Mouse (Mus musculus) hindbrain, embryonic 11.5 days (tissue): ENCODE measurements around the gene Poldip2. TPM values are rescaled to one million over a fixed set of nuclear protein-coding genes. Genes with fewer than 3 reads are reported as not detected.

Source experiments
- ATAC-seq: fragments of 200-750 bp; cut with Nextera tagmentation; 2 replicates; pipeline ENCODE4 v1.8.0; 2017; ENCODE audit warnings: mild to moderate bottlenecking, moderate TSS enrichment, moderate library complexity; ENCODE audit not compliant: low FRiP score
- DNase-seq: peaks from one replicate; pipeline ENCODE4 v3.0.0-alpha.2; 2015; ENCODE audit warnings: low spot score
- H3K27ac ChIP-seq: fragments of 300-500 bp; sonication (generic); 2 replicates; pipeline ENCODE4 v1.5.1; 2014; ENCODE audit warnings: mild to moderate bottlenecking, low read depth, low read length
- H3K27me3 ChIP-seq: fragments of 300-500 bp; sonication (generic); 2 replicates; pipeline ENCODE4 v1.6.1; 2014; ENCODE audit warnings: mild to moderate bottlenecking, low read length, moderate library complexity, mixed read lengths; ENCODE audit not compliant: control insufficient read depth, insufficient read depth
- H3K36me3 ChIP-seq: fragments of 300-500 bp; sonication (generic); 2 replicates; pipeline ENCODE4 v1.6.1; 2014; ENCODE audit warnings: mild to moderate bottlenecking, low read length, moderate library complexity, mixed read lengths; ENCODE audit not compliant: control insufficient read depth, insufficient read depth
- H3K4me1 ChIP-seq: fragments of 300-500 bp; sonication (generic); replicated peaks from 2 replicates; pipeline ENCODE4 v1.6.1; 2014; ENCODE audit warnings: low read length, mixed read lengths; ENCODE audit not compliant: control insufficient read depth, insufficient read depth
- H3K4me2 ChIP-seq: fragments of 300-500 bp; sonication (generic); replicated peaks from 2 replicates; pipeline ENCODE4 v1.6.1; 2014; ENCODE audit warnings: mild to moderate bottlenecking, low read depth, low read length
- H3K4me3 ChIP-seq: fragments of 300-500 bp; sonication (generic); 2 replicates; pipeline ENCODE4 v1.5.1; 2014; ENCODE audit warnings: low read depth, low read length
- H3K9ac ChIP-seq: fragments of 300-500 bp; sonication (generic); 2 replicates; pipeline ENCODE4 v1.6.1; 2014; ENCODE audit warnings: low read depth, low read length
- H3K9me3 ChIP-seq: fragments of 300-500 bp; sonication (generic); 2 replicates; pipeline ENCODE4 v1.6.1; 2016; ENCODE audit warnings: low read length; ENCODE audit not compliant: control insufficient read depth
- WGBS: fragments of 180-500 bp; shearing (Covaris S2); extraction: QIAGEN DNeasy Blood & Tissue Kit; methylation state at CpG from one replicate; pipeline ENCODE4 v1.1.7; 2014; 5-methylcytosine and 5-hydroxymethylcytosine counted together
- polyA plus RNA-seq: library from polyadenylated mRNA; unstranded; fragments of >200 nt; fragmentation: Nextera tagmentation; extraction: Ambion mirVana; gene quantifications from 2 replicates; pipeline ENCODE4 v1.2.1, GENCODE M21; 2014

The Poldip2 gene
- polyA plus RNA-seq, result 131 and 144 TPM in 2 replicates

DNA sequence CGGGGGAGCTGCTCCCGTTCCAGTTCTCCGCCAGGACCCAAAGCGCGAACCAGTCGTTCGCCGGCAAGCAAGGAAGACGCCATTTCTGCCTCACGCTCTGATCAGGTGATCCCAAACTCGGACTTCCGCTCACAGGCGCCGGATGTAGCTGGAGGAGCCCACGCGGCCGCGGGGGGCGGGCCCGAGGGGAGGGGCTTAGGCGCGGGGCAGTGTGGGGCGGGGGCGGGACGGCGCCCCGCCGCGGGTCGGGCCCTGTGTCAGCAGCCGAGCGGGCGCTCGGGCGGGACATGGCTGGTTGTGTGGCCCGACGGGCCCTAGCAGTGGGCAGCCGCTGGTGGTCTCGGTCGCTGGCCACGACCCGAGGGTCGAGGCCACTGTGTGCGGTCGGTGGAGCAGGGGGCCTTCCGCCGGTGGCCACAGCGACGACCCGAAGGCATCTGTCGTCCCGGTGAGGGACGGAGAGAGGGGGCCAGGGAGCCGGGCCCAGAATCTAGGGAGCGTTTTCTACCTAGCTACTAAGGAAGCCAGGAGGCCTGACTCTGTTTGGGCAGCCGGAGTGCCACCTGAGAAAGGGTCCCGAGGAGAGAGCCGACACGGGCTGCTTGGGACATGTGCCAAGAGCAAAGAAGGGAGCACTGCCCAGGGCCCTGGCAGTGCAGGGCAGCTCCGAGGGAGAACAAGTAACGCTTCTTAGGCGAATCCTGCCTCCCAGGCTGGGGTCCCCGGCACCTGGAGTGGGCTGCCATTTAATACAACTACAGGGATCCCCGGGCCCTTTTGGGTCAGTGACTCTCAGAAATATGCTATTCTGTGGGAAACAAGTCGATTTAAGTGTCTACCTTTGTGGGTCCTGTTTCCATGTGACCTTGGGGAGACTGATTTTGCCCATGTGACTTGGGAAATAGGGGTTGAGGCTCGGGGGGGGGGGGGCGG, at the start of gene Poldip2, which contains the start of gene Tmem199:
Poldip2 (plus strand) TSS at position 169 of the 933 bp plus-strand sequence.
Tmem199 (minus strand) TSS at position 148 of the 933 bp plus-strand sequence.
- Histone ChIP-seq H3K4me3 (peak within 1 kb of the TSS; percentile 94), H3K36me3 (peaks cover 10% of the 10 kb centered on the region), H3K4me2 (peak within 1 kb of the TSS; percentile 89), H3K9ac (peak within 1 kb of the TSS; percentile 95), H3K27me3 (no peaks in the 10 kb centered on the region), H3K4me1 (no peaks in the 10 kb centered on the region), H3K27ac (peak within 1 kb of the TSS; percentile 74), H3K9me3 (no peaks in the 10 kb centered on the region)
- ATAC-seq (peak; percentile 95), DNase-seq (peak; percentile 96)
- 1% methylated on average over 66 of the region's 67 CpGs for WGBS

- H3K36me3 ChIP-seq, result no peaks in the 10 kb centered on the region
- no peak overlapping the region for H3K9ac ChIP-seq
- no peak overlapping the region for H3K27ac ChIP-seq
- ATAC-seq, result no peak
- no peaks in the 10 kb centered on the region; the same call in 1 of the 2 replicates for H3K4me1 ChIP-seq
- no peaks in the 10 kb centered on the region for H3K27me3 ChIP-seq
- no peak overlapping the region for H3K4me3 ChIP-seq
- no peak overlapping the region for H3K4me2 ChIP-seq
- WGBS, result 90% methylated on average over 5 of the region's 5 CpGs
- no peaks in the 10 kb centered on the region for H3K9me3 ChIP-seq
- DNase-seq, result no peak
These were observed 49.3 kb upstream of the Poldip2 start for GRCm38 (mm10) chr11:78462669-78463068.

DNA sequence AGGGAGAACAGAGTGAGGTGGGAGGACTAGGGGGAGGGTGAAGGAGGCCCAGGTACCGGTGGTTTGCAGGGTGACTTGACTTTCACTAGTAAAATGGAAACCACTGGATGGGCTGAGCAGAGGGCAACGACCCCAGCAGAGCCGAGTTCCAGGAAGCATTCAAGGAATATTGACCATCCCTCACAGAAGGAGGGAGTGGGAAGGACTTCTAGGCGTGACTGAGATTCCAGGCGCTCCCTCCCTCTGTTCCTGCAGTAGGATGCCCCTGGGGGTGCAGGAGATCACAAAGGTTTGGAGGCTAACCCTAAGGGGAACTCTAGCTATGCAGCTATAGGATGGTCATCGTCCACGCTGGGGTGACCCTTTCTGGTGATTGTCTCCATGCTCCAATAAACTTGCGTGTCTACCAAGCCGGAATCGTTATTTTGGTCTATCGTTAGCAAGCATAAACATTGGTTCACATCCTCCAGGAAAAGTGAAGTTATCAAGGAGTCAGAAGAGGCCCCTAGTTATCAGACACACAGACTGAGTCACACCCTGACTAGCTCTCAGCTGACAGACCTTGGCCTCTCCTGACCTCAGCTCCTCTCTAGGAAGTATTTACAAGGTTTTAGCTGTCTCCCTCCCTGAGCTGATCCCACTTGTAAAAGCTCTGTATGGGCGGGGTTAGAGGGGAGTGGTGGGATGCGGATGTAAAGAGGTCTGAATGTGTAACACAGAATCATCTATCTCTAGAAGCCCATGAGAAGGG, 48.5 kb upstream of the Poldip2 start:
- no peaks in the 10 kb centered on the region; the same call in 1 of the 2 replicates for H3K4me1 ChIP-seq
- no peaks in the 10 kb centered on the region for H3K36me3 ChIP-seq
- ATAC-seq, result no peak
- H3K27me3 ChIP-seq, result no peaks in the 10 kb centered on the region
- no peak for DNase-seq
- no peak overlapping the region for H3K4me2 ChIP-seq
- no peak overlapping the region for H3K9ac ChIP-seq
- no peaks in the 10 kb centered on the region for H3K9me3 ChIP-seq
- H3K27ac ChIP-seq, result no peak overlapping the region
- 69% methylated on average over 13 of the region's 13 CpGs for WGBS
- H3K4me3 ChIP-seq, result no peak overlapping the region

- Histone ChIP-seq H3K9ac (peak overlapping the region; percentile 86; the same call in 1 of the 2 replicates), H3K36me3 (no peaks in the 10 kb centered on the region), H3K4me1 (no peaks in the 10 kb centered on the region; the same call in 1 of the 2 replicates), H3K27me3 (no peaks in the 10 kb centered on the region), H3K9me3 (no peaks in the 10 kb centered on the region), H3K27ac (0 out of 2 replicates have a peak overlapping the region, but pooled peaks have one; percentile 82), H3K4me3 (peak overlapping the region; percentile 79), H3K4me2 (peak overlapping the region; percentile 90)
- DNase-seq (peak; percentile 31), ATAC-seq (peak; percentile 33; the same call in 1 of the 2 replicates)
- 37% methylated on average over 9 of the region's 9 CpGs for WGBS
These were observed 46.9 kb upstream of the Poldip2 start for GRCm38 (mm10) chr11:78465116-78465515.

DNA sequence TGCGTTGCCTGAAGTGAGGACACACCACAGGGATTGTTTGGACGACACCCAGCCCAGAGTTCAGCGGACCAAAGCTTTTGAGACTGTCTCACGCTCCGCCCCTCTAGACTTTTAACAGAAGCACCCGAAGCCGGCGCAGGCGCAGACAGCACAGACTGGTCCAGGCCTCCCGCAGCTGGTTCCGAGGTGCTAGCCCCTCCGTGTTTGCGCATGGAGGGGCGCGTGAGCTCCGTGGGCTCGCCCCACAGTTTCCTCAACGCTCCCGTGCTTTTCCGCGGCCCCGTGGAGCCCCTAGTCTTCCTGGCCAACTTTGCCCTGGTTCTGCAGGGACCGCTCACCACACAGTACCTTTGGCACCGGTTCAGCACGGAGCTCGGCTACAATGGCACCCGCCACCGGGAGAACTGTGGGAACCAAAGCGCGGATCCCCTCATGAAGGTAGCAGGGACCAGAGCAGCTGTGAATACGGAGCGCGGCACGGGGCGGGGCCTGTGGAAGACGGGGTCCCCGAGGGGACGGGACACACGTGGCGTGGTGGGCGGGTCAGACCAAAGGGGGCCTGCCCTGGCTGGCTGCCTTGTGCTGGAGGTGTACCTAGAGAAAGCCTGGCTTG, 46.3 kb upstream of the Poldip2 start, which contains the start of gene Slc46a1:
Slc46a1 (plus strand) TSS at position 130 of the 613 bp plus-strand sequence.
- H3K4me3 ChIP-seq, result peak within 1 kb of the TSS; percentile 79
- ATAC-seq, result peak; percentile 90
- H3K4me1 ChIP-seq, result no peaks in the 10 kb centered on the region; the same call in 1 of the 2 replicates
- peak within 1 kb of the TSS; percentile 90 for H3K4me2 ChIP-seq
- H3K36me3 ChIP-seq, result no peaks in the 10 kb centered on the region
- peak within 1 kb of the TSS; percentile 86 for H3K9ac ChIP-seq
- under 1% methylated on average over 41 of the region's 41 CpGs for WGBS
- H3K27me3 ChIP-seq, result no peaks in the 10 kb centered on the region
- H3K9me3 ChIP-seq, result no peaks in the 10 kb centered on the region
- peak; percentile 89 for DNase-seq
- peak within 1 kb of the TSS; percentile 82 for H3K27ac ChIP-seq

DNA sequence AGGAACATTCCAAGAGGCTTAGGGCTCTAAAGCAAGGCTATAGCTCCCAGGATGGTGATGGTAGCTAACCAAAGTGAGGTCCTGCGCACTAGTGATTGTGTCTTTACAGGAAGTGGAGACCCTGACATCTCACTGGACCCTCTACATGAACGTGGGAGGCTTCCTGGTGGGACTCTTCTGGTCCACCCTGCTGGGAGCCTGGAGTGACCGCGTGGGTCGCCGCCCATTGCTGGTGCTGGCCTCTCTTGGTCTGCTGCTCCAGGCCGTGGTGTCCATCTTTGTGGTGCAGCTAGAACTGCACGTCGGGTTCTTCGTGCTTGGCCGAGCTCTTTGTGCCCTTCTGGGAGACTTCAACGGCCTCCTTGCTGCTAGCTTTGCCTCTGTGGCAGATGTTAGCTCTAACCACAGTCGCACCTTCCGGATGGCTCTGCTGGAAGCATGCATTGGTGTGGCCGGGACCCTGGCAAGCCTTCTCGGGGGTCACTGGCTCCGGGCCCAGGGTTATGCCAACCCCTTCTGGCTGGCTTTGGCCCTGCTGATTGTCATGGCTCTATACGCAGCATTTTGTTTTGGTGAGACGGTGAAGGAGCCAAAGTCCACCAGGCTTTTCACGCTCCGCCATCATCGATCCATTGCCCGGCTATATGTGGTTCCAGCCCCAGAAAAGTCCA, 45.6 kb upstream of the Poldip2 start:
- peak overlapping the region; percentile 79 for H3K4me3 ChIP-seq
- no peaks in the 10 kb centered on the region for H3K9me3 ChIP-seq
- H3K36me3 ChIP-seq, result no peaks in the 10 kb centered on the region
- DNase-seq, result no peak
- no peaks in the 10 kb centered on the region; the same call in 1 of the 2 replicates for H3K4me1 ChIP-seq
- peak overlapping the region; percentile 86 for H3K9ac ChIP-seq
- peak overlapping the region; percentile 90 for H3K4me2 ChIP-seq
- WGBS, result 62% methylated on average over 23 of the region's 23 CpGs
- ATAC-seq, result peak; percentile 22; the same call in 1 of the 2 replicates
- no peaks in the 10 kb centered on the region for H3K27me3 ChIP-seq
- no peak overlapping the region for H3K27ac ChIP-seq

- no peaks in the 10 kb centered on the region; the same call in 1 of the 2 replicates for H3K4me1 ChIP-seq
- H3K36me3 ChIP-seq, result no peaks in the 10 kb centered on the region
- 90% methylated on average over 7 of the region's 7 CpGs for WGBS
- H3K9me3 ChIP-seq, result no peaks in the 10 kb centered on the region
- no peaks in the 10 kb centered on the region for H3K27me3 ChIP-seq
- no peak overlapping the region for H3K4me2 ChIP-seq
- no peak overlapping the region for H3K4me3 ChIP-seq
- ATAC-seq (no peak), DNase-seq (no peak)
- no peak overlapping the region for H3K9ac ChIP-seq
- H3K27ac ChIP-seq, result no peak overlapping the region
These were observed 44.5 kb upstream of the Poldip2 start for GRCm38 (mm10) chr11:78467515-78467914.
